Mouse (Mus musculus) ES-Bruce4 (cell line): ENCODE data around the gene Khdrbs2.

Experiments used
- CTCF ChIP-seq: IDR thresholded peaks from one replicate; pipeline ENCODE4 v1.8.1; 2011; ENCODE audit warnings: low read depth, low read length
- EP300 ChIP-seq: IDR thresholded peaks from 2 replicates; pipeline ENCODE4 v1.6.1; 2011; ENCODE audit warnings: low read depth, low read length; ENCODE audit not compliant: insufficient read depth
- POLR2A ChIP-seq: IDR thresholded peaks from one replicate; pipeline ENCODE4 v1.8.1; 2011; ENCODE audit warnings: low read length; ENCODE audit not compliant: insufficient read depth

DNA sequence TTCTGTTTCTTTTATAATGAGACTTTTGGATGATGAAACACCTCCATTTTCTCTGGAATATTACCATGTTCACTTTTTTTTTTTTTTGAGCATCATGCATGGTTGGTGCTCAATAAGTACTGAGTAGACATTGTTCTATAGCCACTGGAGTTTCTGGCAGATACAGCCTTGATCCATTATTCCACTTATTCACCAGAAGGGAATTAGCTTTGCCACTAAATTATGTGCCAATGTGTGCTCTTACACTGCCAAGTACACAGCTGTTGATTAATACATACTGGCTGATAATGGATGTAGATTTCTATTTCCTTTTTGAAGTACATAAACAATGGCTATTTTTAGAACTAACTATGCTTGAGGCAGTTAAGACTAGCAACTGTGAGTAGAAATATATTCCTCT is 137.1 kb downstream of the Khdrbs2 start:
- TF ChIP-seq CTCF (no peak), POLR2A (no peak), EP300 (no peak)
